Mouse (Mus musculus) forebrain, embryonic 16.5 days (tissue): ENCODE measurements around the gene Fbxo42. TPM values are rescaled to one million over a fixed set of nuclear protein-coding genes. Genes with fewer than 3 reads are reported as not detected.

Experiments used
- ATAC-seq: fragments of 200-750 bp; cut with Nextera tagmentation; 2 replicates; pipeline ENCODE4 v1.8.0; 2017; ENCODE audit warnings: mild to moderate bottlenecking, moderate library complexity
- H3K27ac ChIP-seq: fragments of 300-500 bp; sonication (generic); 2 replicates; pipeline ENCODE4 v1.5.1; 2014; ENCODE audit warnings: low read length, control low read depth
- H3K27me3 ChIP-seq: fragments of 300-500 bp; sonication (generic); replicated peaks from 2 replicates; pipeline ENCODE4 v1.6.1; 2014; ENCODE audit warnings: low read length; ENCODE audit not compliant: control insufficient read depth, insufficient read depth
- H3K36me3 ChIP-seq: fragments of 300-500 bp; sonication (generic); 2 replicates; pipeline ENCODE4 v1.6.1; 2014; ENCODE audit not compliant: control insufficient read depth, insufficient read depth
- H3K4me1 ChIP-seq: fragments of 300-500 bp; sonication (generic); replicated peaks from 2 replicates; pipeline ENCODE4 v1.6.1; 2014; ENCODE audit warnings: low read length; ENCODE audit not compliant: control insufficient read depth, insufficient read depth
- H3K4me2 ChIP-seq: fragments of 300-500 bp; sonication (generic); 2 replicates; pipeline ENCODE4 v1.6.1; 2014; ENCODE audit warnings: mild to moderate bottlenecking, low read length, control low read depth
- H3K4me3 ChIP-seq: fragments of 300-500 bp; sonication (generic); replicated peaks from 2 replicates; pipeline ENCODE4 v1.5.1; 2014; ENCODE audit warnings: mild to moderate bottlenecking, low read length, control low read depth
- H3K9ac ChIP-seq: fragments of 300-500 bp; sonication (generic); replicated peaks from 2 replicates; pipeline ENCODE4 v1.6.1; 2014; ENCODE audit warnings: low read depth, low read length, control low read depth
- H3K9me3 ChIP-seq: fragments of 300-500 bp; sonication (generic); 2 replicates; pipeline ENCODE4 v1.6.1; 2016; ENCODE audit warnings: low read length; ENCODE audit not compliant: control insufficient read depth
- WGBS: fragments of 180-500 bp; shearing (Covaris S2); extraction: QIAGEN DNeasy Blood & Tissue Kit; methylation state at CpG from one replicate; pipeline ENCODE4 v1.1.7; 2014; 5-methylcytosine and 5-hydroxymethylcytosine counted together
- polyA plus RNA-seq: library from polyadenylated mRNA; unstranded; fragments of >200 nt; fragmentation: Nextera tagmentation; extraction: Ambion mirVana; gene quantifications from 2 replicates; pipeline ENCODE4 v1.2.1, GENCODE M21; 2015

Fbxo42 gene
- polyA plus RNA-seq: 25.4 and 27.1 TPM in 2 replicates

DNA sequence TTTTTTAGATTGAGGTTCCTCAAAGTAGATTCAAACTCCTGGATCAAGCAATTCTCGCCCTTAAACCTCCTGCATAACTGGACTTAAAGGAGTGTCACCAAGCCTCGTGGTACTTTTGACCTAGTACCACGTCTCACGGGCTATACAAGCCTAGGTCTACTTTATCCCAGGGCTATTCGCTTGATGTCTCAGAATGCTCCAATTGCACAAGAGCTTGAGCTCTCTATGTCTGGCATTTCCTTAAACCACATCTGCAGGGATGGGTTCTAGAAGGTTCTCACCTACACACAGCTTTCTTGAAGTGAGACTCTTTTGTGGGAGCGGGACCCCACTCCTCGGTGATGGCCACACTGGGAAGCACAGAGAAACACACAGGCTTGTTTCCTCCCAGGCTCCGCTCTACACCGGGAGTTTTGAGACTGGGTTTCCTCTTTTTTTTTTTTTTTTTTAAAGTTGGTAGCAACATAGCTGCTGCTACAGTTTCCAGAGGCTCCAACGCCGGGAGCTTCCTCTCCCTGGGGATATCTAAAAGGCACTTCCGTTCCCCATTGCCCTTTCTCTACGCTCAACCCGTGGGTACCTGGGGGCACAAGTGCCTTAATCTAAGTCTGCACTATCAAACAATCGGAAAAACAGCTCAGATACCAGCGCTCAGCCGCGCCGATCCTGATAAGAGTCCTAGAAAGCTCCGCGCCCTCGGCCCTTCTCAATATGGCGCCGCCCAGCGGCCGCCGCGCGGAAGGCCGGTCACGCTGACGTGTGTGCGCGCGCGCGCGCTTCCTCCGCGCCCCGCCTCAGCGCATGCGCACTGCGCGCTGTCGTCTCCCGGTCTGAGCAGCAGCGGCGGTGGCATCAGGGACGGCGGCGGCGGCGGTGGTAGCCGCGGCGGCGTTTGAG, at the start of gene Fbxo42:
Gene Fbxo42, plus strand, starts transcription at position 802 of the 897 bp plus-strand sequence.
- H3K4me2 ChIP-seq: peak within 1 kb of the TSS; percentile 80
- 9% methylated on average over 56 of the region's 58 CpGs for WGBS
- H3K4me1 ChIP-seq: peaks cover 21% of the 10 kb centered on the region
- peak; percentile 86 for ATAC-seq
- H3K27ac ChIP-seq: peak within 1 kb of the TSS; percentile 88
- no peaks in the 10 kb centered on the region for H3K36me3 ChIP-seq
- H3K4me3 ChIP-seq: peak within 1 kb of the TSS; percentile 99
- peak within 1 kb of the TSS; percentile 98 for H3K9ac ChIP-seq
- no peaks in the 10 kb centered on the region for H3K27me3 ChIP-seq
- no peaks in the 10 kb centered on the region for H3K9me3 ChIP-seq

DNA sequence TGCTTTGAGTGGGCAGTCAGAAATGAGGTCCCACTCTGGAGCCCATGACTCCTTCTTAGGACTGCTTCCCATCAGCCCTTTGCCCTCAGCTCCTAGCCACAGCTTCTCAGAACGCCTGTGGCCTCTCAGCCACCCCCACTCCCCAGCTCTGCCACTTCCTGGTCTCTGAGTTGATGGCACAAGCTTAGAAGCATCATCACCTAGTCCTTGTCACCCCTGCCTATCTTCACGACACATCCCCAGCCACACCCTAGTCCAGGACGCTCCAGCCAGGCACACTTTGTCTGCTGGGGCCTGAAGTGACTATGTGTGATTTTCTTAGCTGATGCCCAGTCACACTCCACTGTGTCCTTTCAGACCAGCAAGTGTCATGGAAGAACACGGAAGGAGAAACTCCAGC, 48.8 kb upstream of the Fbxo42 start:
- no peaks in the 10 kb centered on the region for H3K9me3 ChIP-seq
- H3K4me1 ChIP-seq: no peaks in the 10 kb centered on the region
- no peak for ATAC-seq
- no peak overlapping the region for H3K9ac ChIP-seq
- no peak overlapping the region for H3K4me2 ChIP-seq
- no peak overlapping the region for H3K4me3 ChIP-seq
- no peaks in the 10 kb centered on the region for H3K36me3 ChIP-seq
- WGBS: 80% methylated on average over 4 of the region's 4 CpGs
- H3K27ac ChIP-seq: no peak overlapping the region
- H3K27me3 ChIP-seq: no peaks in the 10 kb centered on the region

DNA sequence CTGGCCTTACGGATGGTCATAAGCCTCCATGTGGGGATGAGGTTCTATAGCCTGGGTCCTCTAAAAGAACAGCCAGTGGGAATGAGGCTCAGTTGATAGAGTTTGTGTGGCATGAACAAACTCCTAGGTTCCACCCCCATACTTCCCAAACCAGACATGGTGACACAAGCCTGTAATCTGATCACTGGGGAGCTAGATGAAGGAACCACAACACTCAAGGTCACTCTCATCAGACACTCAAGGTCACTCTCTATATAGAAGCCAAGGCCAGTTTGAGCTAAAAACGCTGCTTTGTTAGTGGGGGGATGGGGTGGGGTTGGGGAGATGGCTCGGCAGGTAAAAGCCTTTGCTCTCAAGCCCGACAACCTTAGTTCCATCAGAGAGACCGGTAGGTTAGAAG, 47.8 kb upstream of the Fbxo42 start:
- 79% methylated on average over 5 of the region's 5 CpGs for WGBS
- no peak overlapping the region for H3K4me2 ChIP-seq
- no peaks in the 10 kb centered on the region for H3K36me3 ChIP-seq
- no peak overlapping the region for H3K4me3 ChIP-seq
- no peak for ATAC-seq
- H3K4me1 ChIP-seq: no peaks in the 10 kb centered on the region
- no peak overlapping the region for H3K27ac ChIP-seq
- H3K9me3 ChIP-seq: no peaks in the 10 kb centered on the region
- H3K27me3 ChIP-seq: no peaks in the 10 kb centered on the region
- H3K9ac ChIP-seq: no peak overlapping the region

DNA sequence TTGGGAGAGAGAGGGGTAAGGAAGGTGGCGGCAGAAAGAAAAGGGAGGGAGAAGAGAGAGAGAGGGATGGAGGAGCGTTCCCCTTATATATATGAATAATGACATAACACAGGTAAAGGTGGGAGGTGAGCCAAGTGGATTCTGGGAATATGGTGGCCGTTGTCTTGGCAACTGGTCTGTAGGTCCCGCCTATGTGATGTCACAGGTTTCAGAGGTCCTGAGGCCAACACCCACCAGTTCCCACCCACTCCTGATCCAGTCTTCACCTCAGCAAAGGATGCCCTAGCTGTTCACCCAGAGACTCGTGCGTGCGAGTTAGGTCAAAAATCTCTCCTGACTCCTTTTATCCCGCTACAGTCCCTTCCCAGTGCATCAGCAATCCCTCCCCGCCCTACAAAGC, 46.4 kb upstream of the Fbxo42 start:
- no peaks in the 10 kb centered on the region for H3K9me3 ChIP-seq
- no peak overlapping the region for H3K9ac ChIP-seq
- H3K4me3 ChIP-seq: no peak overlapping the region
- WGBS: 92% methylated on average over 9 of the region's 9 CpGs
- no peak overlapping the region for H3K27ac ChIP-seq
- ATAC-seq: no peak
- H3K36me3 ChIP-seq: no peaks in the 10 kb centered on the region
- no peaks in the 10 kb centered on the region for H3K27me3 ChIP-seq
- no peaks in the 10 kb centered on the region for H3K4me1 ChIP-seq
- no peak overlapping the region for H3K4me2 ChIP-seq

DNA sequence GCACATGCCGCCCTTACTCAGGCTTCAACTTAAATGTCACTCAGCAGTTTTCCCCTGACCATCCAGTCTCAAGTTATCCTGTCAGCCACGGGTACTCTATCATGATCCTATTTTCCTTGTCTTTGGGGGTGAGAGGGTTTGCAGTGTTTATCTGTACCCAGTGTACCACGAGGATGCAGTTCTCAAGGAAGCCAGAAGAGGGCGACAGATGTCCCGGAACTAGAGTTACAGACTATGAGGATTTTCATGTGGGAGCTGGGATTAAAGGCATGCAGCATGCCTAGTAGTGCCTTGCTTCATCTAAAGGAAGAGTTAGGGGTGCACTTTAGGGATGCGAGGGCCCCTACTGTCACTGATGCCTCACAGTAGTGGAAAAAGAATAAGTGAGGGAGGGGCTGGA, 45.9 kb upstream of the Fbxo42 start:
- Histone ChIP-seq H3K9me3 (no peaks in the 10 kb centered on the region), H3K27me3 (no peaks in the 10 kb centered on the region), H3K9ac (no peak overlapping the region), H3K36me3 (no peaks in the 10 kb centered on the region), H3K27ac (no peak overlapping the region), H3K4me3 (no peak overlapping the region), H3K4me1 (no peaks in the 10 kb centered on the region), H3K4me2 (no peak overlapping the region)
- ATAC-seq: no peak
- 64% methylated on average over 6 of the region's 6 CpGs for WGBS

DNA sequence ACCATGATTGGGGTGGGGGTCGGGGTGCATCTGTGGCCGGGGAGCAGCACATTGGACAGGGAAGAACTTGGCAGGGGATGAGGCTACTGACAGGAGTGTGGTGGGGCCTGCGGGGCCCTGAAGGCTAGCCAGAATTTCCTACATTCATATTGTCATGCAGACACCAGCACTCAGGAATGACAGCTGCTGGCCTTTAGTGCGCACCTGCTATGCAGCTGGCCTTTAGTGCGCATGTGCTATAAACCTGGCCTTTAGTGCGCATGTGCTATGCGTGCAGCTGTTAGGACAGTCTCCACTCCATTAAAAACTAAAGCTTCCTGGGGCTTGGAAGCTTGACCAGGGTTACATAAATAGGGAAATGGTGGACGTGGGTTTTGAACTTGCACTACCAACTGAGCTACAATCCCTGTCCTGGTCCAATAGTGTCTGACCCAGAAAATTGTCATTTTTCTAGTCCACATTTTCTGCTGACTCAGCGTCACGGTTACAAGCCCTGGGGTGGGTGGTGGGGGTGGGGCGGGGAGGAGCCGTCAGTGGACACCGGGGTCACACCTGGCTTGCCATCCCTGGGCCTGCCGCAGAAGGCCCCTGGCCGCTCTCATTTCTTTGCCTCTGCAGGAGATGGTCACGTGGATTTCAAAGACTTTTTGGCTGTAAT, 41.1 kb upstream of the Fbxo42 start:
- H3K4me3 ChIP-seq: no peak overlapping the region
- WGBS: 87% methylated on average over 16 of the region's 16 CpGs
- H3K27me3 ChIP-seq: no peaks in the 10 kb centered on the region
- no peaks in the 10 kb centered on the region for H3K9me3 ChIP-seq
- H3K27ac ChIP-seq: no peak overlapping the region
- no peak overlapping the region for H3K4me2 ChIP-seq
- no peaks in the 10 kb centered on the region for H3K4me1 ChIP-seq
- peaks cover 3% of the 10 kb centered on the region; the same call in 1 of the 2 replicates for H3K36me3 ChIP-seq
- H3K9ac ChIP-seq: no peak overlapping the region
- no peak for ATAC-seq

DNA sequence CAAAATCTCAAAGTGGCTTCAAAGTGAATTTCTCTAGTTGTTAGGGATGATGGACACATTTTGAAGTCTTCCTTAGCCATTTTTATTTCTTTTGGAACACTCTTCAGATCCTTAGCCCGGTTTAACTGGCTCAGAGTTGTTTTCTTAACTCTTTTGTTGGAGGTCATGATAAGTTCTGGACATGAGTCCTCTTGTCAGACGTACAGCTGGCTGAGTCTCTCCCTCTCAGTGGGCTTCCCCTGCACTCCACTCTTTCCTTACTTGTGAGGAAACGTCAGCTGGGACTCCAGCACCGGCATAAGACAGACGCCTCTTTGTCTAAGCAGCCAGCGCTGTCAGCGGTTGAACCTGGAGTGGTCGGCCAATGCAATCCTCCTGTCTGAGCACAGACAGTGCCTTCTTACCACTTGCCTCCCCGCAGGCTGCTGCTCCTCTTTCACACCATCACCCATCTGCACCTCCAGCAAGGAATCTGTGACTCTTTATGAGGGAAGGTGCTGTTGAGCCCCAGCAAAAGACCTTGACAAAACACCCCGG, 39.4 kb upstream of the Fbxo42 start:
- H3K9ac ChIP-seq: no peak overlapping the region
- no peaks in the 10 kb centered on the region for H3K9me3 ChIP-seq
- no peak overlapping the region for H3K27ac ChIP-seq
- WGBS: 46% methylated on average over 10 of the region's 10 CpGs
- no peak for ATAC-seq
- H3K36me3 ChIP-seq: peaks cover 3% of the 10 kb centered on the region; the same call in 1 of the 2 replicates
- no peaks in the 10 kb centered on the region for H3K27me3 ChIP-seq
- no peak overlapping the region for H3K4me3 ChIP-seq
- H3K4me2 ChIP-seq: no peak overlapping the region
- H3K4me1 ChIP-seq: no peaks in the 10 kb centered on the region

DNA sequence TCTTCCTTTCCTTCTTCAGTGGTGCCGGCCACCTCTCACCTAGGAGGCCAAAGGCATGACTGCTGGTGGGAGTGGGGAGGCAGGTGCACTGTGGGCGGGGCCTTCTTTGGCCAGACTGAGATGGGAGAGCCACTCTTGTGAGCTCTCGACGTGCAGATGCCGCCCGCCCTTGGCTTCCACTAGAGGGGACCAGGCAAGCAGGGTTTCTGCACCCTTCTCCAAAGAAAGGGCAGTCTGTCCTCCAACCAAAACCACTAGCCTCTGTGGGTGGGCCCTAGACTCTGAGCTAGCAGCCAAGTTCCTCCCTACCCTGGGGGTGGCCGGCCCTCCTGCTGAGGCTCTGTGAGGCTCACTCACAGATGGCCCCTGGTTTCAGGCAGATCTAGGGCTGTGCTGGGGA, 33.9 kb upstream of the Fbxo42 start:
- no peak for ATAC-seq
- Histone ChIP-seq H3K27me3 (no peaks in the 10 kb centered on the region), H3K36me3 (peaks cover 10% of the 10 kb centered on the region), H3K4me3 (no peak overlapping the region), H3K4me1 (no peaks in the 10 kb centered on the region), H3K27ac (no peak overlapping the region), H3K9me3 (no peaks in the 10 kb centered on the region), H3K4me2 (no peak overlapping the region), H3K9ac (no peak overlapping the region)
- WGBS: 82% methylated on average over 7 of the region's 7 CpGs

DNA sequence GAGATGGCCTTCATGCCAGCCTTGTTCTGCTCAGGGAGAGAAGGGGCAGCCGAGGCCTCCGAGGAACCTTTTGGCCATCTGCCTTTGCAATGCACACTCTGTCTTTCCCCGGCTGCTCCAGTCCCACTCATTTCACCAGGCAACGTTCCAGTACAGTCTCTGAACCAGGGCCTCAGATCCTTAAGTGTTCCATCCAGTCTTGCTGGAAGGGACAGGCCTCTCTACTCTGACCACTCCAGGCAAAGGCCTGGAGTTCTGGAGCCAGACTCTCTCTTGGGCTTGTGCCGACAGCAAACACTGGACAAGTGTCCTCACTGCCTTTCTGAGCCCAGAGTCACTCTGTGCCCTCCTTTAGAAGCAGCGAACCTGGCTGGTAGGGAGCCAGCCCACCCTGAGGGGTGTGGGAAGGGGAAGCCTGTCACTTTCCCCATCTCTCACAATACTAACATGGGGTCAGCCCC, 33.2 kb upstream of the Fbxo42 start:
- no peak for ATAC-seq
- H3K9ac ChIP-seq: no peak overlapping the region
- no peak overlapping the region for H3K27ac ChIP-seq
- 94% methylated on average over 6 of the region's 6 CpGs for WGBS
- no peak overlapping the region for H3K4me2 ChIP-seq
- no peak overlapping the region for H3K4me3 ChIP-seq
- no peaks in the 10 kb centered on the region for H3K27me3 ChIP-seq
- H3K9me3 ChIP-seq: no peaks in the 10 kb centered on the region
- H3K4me1 ChIP-seq: no peaks in the 10 kb centered on the region
- H3K36me3 ChIP-seq: peaks cover 10% of the 10 kb centered on the region
